Mouse (Mus musculus): ENCODE measurements around the gene 4930447C04Rik.

- TF ChIP-seq CTCF (IDR thresholded peaks at IDR 0.05; ENCODE audit: low read depth) (no peak), EP300 (IDR thresholded peaks at IDR 0.05; ENCODE audit: low read depth) (no peak)
These were observed 37.3 kb upstream of the 4930447C04Rik start for GRCm38 (mm10) chr12:72977851-72978250.

Measured in liver, embryonic 14.5 days (tissue).